Mouse (Mus musculus): ENCODE results near the gene Rhobtb1.

GRCm38 (mm10) chr10:69326433-69326832, 175.2 kb downstream of the Rhobtb1 start:
- TF ChIP-seq CTCF (IDR thresholded peaks at IDR 0.05; ENCODE audit: borderline replicate concordance, control insufficient read depth, extremely low read depth, insufficient read depth, low read length, poor library complexity): no peak
- no peak for TF ChIP-seq POLR2A (IDR thresholded peaks at IDR 0.05; ENCODE audit: control insufficient read depth, extremely low read depth, insufficient read depth, low read length, poor library complexity)

Data from thymus, adult 2 months (tissue).